Mouse (Mus musculus) limb, embryonic 11.5 days (tissue): ENCODE results near the gene Rarres2. TPM values are rescaled to one million over a fixed set of nuclear protein-coding genes. Genes with fewer than 3 reads are reported as not detected.
"Not testable (repeated sequence)": the region's sequence is repeated elsewhere in the genome, so short reads cannot be mapped to it uniquely, and the experiment has no call there.

Experiments used
- ATAC-seq: fragments of 200-750 bp; cut with Nextera tagmentation; 2 replicates; pipeline ENCODE4 v1.8.0; 2017; ENCODE audit warnings: low read depth; ENCODE audit not compliant: insufficient number of reproducible peaks, low FRiP score, low TSS enrichment
- DNase-seq: peaks from one replicate; pipeline ENCODE4 v3.0.0-alpha.2; 2015; ENCODE audit warnings: low spot score
- H3K27ac ChIP-seq: fragments of 300-500 bp; sonication (generic); replicated peaks from 2 replicates; pipeline ENCODE4 v1.5.1; 2014; ENCODE audit warnings: low read depth, mild to moderate bottlenecking, low read length
- H3K27me3 ChIP-seq: fragments of 300-500 bp; sonication (generic); 2 replicates; pipeline ENCODE4 v1.6.1; 2014; ENCODE audit warnings: mild to moderate bottlenecking, low read length, mixed read lengths; ENCODE audit not compliant: control insufficient read depth, insufficient read depth
- H3K36me3 ChIP-seq: fragments of 300-500 bp; sonication (generic); 2 replicates; pipeline ENCODE4 v1.6.1; 2014; ENCODE audit warnings: mild to moderate bottlenecking, low read length, moderate library complexity, mixed read lengths; ENCODE audit not compliant: control insufficient read depth, insufficient read depth
- H3K4me1 ChIP-seq: fragments of 300-500 bp; sonication (generic); 2 replicates; pipeline ENCODE4 v1.6.1; 2014; ENCODE audit warnings: low read length, mixed read lengths; ENCODE audit not compliant: control insufficient read depth, insufficient read depth
- H3K4me2 ChIP-seq: fragments of 300-500 bp; sonication (generic); 2 replicates; pipeline ENCODE4 v1.6.1; 2014; ENCODE audit warnings: low read depth, mild to moderate bottlenecking, moderate library complexity; ENCODE audit not compliant: severe bottlenecking
- H3K4me3 ChIP-seq: fragments of 300-500 bp; sonication (generic); 2 replicates; pipeline ENCODE4 v1.5.1; 2014; ENCODE audit warnings: low read depth, low read length
- H3K9ac ChIP-seq: fragments of 300-500 bp; sonication (generic); 2 replicates; pipeline ENCODE4 v1.6.1; 2014; ENCODE audit warnings: mild to moderate bottlenecking, low read length
- H3K9me3 ChIP-seq: fragments of 300-500 bp; sonication (generic); 2 replicates; pipeline ENCODE4 v1.6.1; 2016; ENCODE audit warnings: low read length; ENCODE audit not compliant: control insufficient read depth
- WGBS: fragments of 180-500 bp; shearing (Covaris S2); extraction: QIAGEN DNeasy Blood & Tissue Kit; methylation state at CpG from one replicate; pipeline ENCODE4 v1.1.7; 2014; 5-methylcytosine and 5-hydroxymethylcytosine counted together
- polyA plus RNA-seq: library from polyadenylated mRNA; unstranded; fragments of >200 nt; fragmentation: Nextera tagmentation; extraction: Ambion mirVana; gene quantifications from 2 replicates; pipeline ENCODE4 v1.2.1, GENCODE M21; 2014

The Rarres2 gene
- polyA plus RNA-seq, 1 experiment from 2014 or later: 5.6 TPM

GRCm38 (mm10) chr6:48534913-48535312 is 37.7 kb downstream of the Rarres2 start:
- Histone ChIP-seq H3K4me1 (peaks cover under 1% of the 10 kb centered on the region), H3K9ac (no peak overlapping the region), H3K4me3 (no peak overlapping the region), H3K4me2 (no peak overlapping the region), H3K9me3 (no peaks in the 10 kb centered on the region), H3K27ac (no peak overlapping the region), H3K27me3 (no peaks in the 10 kb centered on the region), H3K36me3 (no peaks in the 10 kb centered on the region; the same call in 1 of the 2 replicates)
- 87% methylated on average over 8 of the region's 8 CpGs for WGBS
- DNase-seq: no peak
- no peak for ATAC-seq

- no peaks in the 10 kb centered on the region for H3K27me3 ChIP-seq
- H3K4me3 ChIP-seq: no peak overlapping the region
- no peak overlapping the region for H3K4me2 ChIP-seq
- DNase-seq: no peak
- no peak overlapping the region for H3K9ac ChIP-seq
- no peaks in the 10 kb centered on the region for H3K9me3 ChIP-seq
- 80% methylated on average over 2 of the region's 2 CpGs for WGBS
- H3K27ac ChIP-seq: no peak overlapping the region
- ATAC-seq: no peak
- H3K36me3 ChIP-seq: no peaks in the 10 kb centered on the region; the same call in 1 of the 2 replicates
- H3K4me1 ChIP-seq: no peaks in the 10 kb centered on the region
Observed at GRCm38 (mm10) chr6:48533475-48533874, 39.1 kb downstream of the Rarres2 start.

GRCm38 (mm10) chr6:48530862-48531261 is 41.7 kb downstream of the Rarres2 start:
- no peak for ATAC-seq
- 87% methylated on average over 2 of the region's 2 CpGs for WGBS
- Histone ChIP-seq H3K27ac (no peak overlapping the region), H3K36me3 (no peaks in the 10 kb centered on the region; the same call in 1 of the 2 replicates), H3K27me3 (no peaks in the 10 kb centered on the region), H3K9me3 (no peaks in the 10 kb centered on the region), H3K4me1 (no peaks in the 10 kb centered on the region), H3K4me3 (no peak overlapping the region), H3K9ac (no peak overlapping the region), H3K4me2 (no peak overlapping the region)
- DNase-seq: no peak

- Histone ChIP-seq H3K36me3 (no peaks in the 10 kb centered on the region; the same call in 1 of the 2 replicates), H3K4me3 (no peak overlapping the region), H3K4me2 (no peak overlapping the region), H3K27me3 (no peaks in the 10 kb centered on the region), H3K4me1 (no peaks in the 10 kb centered on the region), H3K9me3 (no peaks in the 10 kb centered on the region), H3K9ac (no peak overlapping the region), H3K27ac (no peak overlapping the region)
- WGBS: 88% methylated on average over 16 of the region's 16 CpGs
- DNase-seq (no peak), ATAC-seq (no peak)
Observed at GRCm38 (mm10) chr6:48529871-48530440, 42.6 kb downstream of the Rarres2 start.

GRCm38 (mm10) chr6:48529261-48529660 is 43.3 kb downstream of the Rarres2 start:
- Histone ChIP-seq H3K9ac (no peak overlapping the region), H3K4me3 (no peak overlapping the region), H3K9me3 (no peaks in the 10 kb centered on the region), H3K4me1 (no peaks in the 10 kb centered on the region), H3K27ac (no peak overlapping the region), H3K4me2 (no peak overlapping the region), H3K27me3 (no peaks in the 10 kb centered on the region), H3K36me3 (no peaks in the 10 kb centered on the region; the same call in 1 of the 2 replicates)
- DNase-seq (no peak), ATAC-seq (no peak)
- WGBS: 83% methylated on average over 14 of the region's 14 CpGs

GRCm38 (mm10) chr6:48527901-48528300 is 44.7 kb downstream of the Rarres2 start:
- 92% methylated on average over 9 of the region's 9 CpGs for WGBS
- no peaks in the 10 kb centered on the region; the same call in 1 of the 2 replicates for H3K36me3 ChIP-seq
- no peak overlapping the region for H3K4me3 ChIP-seq
- no peak overlapping the region for H3K27ac ChIP-seq
- H3K9ac ChIP-seq: no peak overlapping the region
- ATAC-seq (no peak), DNase-seq (no peak)
- H3K4me1 ChIP-seq: no peaks in the 10 kb centered on the region
- H3K4me2 ChIP-seq: no peak overlapping the region
- H3K9me3 ChIP-seq: no peaks in the 10 kb centered on the region
- H3K27me3 ChIP-seq: no peaks in the 10 kb centered on the region

GRCm38 (mm10) chr6:48524882-48525281 is 47.7 kb downstream of the Rarres2 start:
- not testable (repeated sequence) for H3K9me3 ChIP-seq, H3K36me3 ChIP-seq, H3K9ac ChIP-seq, H3K27me3 ChIP-seq, DNase-seq, H3K4me2 ChIP-seq, H3K4me1 ChIP-seq, ATAC-seq, H3K27ac ChIP-seq, H3K4me3 ChIP-seq
- 97% methylated on average over 12 of the region's 16 CpGs for WGBS
